Mouse (Mus musculus) midbrain, embryonic 15.5 days (tissue): Measurements from ENCODE around the gene Kif3a. TPM values are rescaled to one million over a fixed set of nuclear protein-coding genes. Genes with fewer than 3 reads are reported as not detected.

Experiments
- ATAC-seq: fragments of 200-750 bp; cut with Nextera tagmentation; replicated peaks from 2 replicates; pipeline ENCODE4 v1.8.0; 2017; ENCODE audit warnings: moderate TSS enrichment
- H3K27ac ChIP-seq: fragments of 300-500 bp; sonication (generic); 2 replicates; pipeline ENCODE4 v1.5.1; 2015; ENCODE audit warnings: mild to moderate bottlenecking, inconsistent platforms
- H3K27me3 ChIP-seq: fragments of 300-500 bp; sonication (generic); replicated peaks from 2 replicates; pipeline ENCODE4 v1.6.1; 2015; ENCODE audit warnings: inconsistent platforms
- H3K36me3 ChIP-seq: fragments of 300-500 bp; sonication (generic); replicated peaks from 2 replicates; pipeline ENCODE4 v1.6.1; 2015; ENCODE audit warnings: inconsistent platforms
- H3K4me1 ChIP-seq: fragments of 300-500 bp; sonication (generic); 2 replicates; pipeline ENCODE4 v1.6.1; 2015; ENCODE audit warnings: inconsistent platforms
- H3K4me2 ChIP-seq: fragments of 300-500 bp; sonication (generic); 2 replicates; pipeline ENCODE4 v1.6.1; 2015; ENCODE audit warnings: inconsistent platforms, mild to moderate bottlenecking, moderate library complexity
- H3K4me3 ChIP-seq: fragments of 300-500 bp; sonication (generic); 2 replicates; pipeline ENCODE4 v1.5.1; 2015; ENCODE audit warnings: mild to moderate bottlenecking, inconsistent platforms
- H3K9ac ChIP-seq: fragments of 300-500 bp; sonication (generic); 2 replicates; pipeline ENCODE4 v1.6.1; 2015; ENCODE audit warnings: mild to moderate bottlenecking, inconsistent platforms
- H3K9me3 ChIP-seq: fragments of 300-500 bp; sonication (generic); 2 replicates; pipeline ENCODE4 v1.6.1; 2016; ENCODE audit warnings: inconsistent platforms
- WGBS: fragments of 180-500 bp; shearing (Covaris S2); methylation state at CpG from one replicate; pipeline ENCODE4 v1.1.7; 2015; ENCODE audit warnings: mixed read lengths; 5-methylcytosine and 5-hydroxymethylcytosine counted together
- polyA plus RNA-seq: library from polyadenylated mRNA; unstranded; fragments of >200 nt; fragmentation: Nextera tagmentation; extraction: Ambion mirVana; gene quantifications from 2 replicates; pipeline ENCODE4 v1.2.1, GENCODE M21; 2015

Gene Kif3a
- polyA plus RNA-seq, 1 experiment from 2014 or later, result 349 TPM

- Histone ChIP-seq H3K36me3 (peaks cover 66% of the 10 kb centered on the region), H3K9me3 (no peaks in the 10 kb centered on the region), H3K4me1 (no peaks in the 10 kb centered on the region), H3K9ac (no peak overlapping the region), H3K27me3 (no peaks in the 10 kb centered on the region), H3K4me2 (no peak overlapping the region), H3K27ac (no peak overlapping the region), H3K4me3 (no peak overlapping the region)
- 46% methylated on average over 15 of the region's 15 CpGs for WGBS
- ATAC-seq, result no peak
Observed at GRCm38 (mm10) chr11:53590368-53590768, 23.2 kb downstream of the Kif3a start.

- H3K27me3 ChIP-seq, result no peaks in the 10 kb centered on the region
- 97% methylated on average over 5 of the region's 5 CpGs for WGBS
Observed at GRCm38 (mm10) chr11:53591116-53591515, 23.9 kb downstream of the Kif3a start.

GRCm38 (mm10) chr11:53604983-53605382, 37.8 kb downstream of the Kif3a start:
- H3K4me1 ChIP-seq, result peaks cover 10% of the 10 kb centered on the region; the same call in 1 of the 2 replicates
- WGBS, result 90% methylated on average over 3 of the region's 3 CpGs
- no peak overlapping the region for H3K27ac ChIP-seq
- no peaks in the 10 kb centered on the region for H3K9me3 ChIP-seq
- ATAC-seq, result no peak
- H3K27me3 ChIP-seq, result no peaks in the 10 kb centered on the region
- H3K4me3 ChIP-seq, result no peak overlapping the region
- no peak overlapping the region for H3K9ac ChIP-seq
- H3K4me2 ChIP-seq, result no peak overlapping the region
- peaks cover 19% of the 10 kb centered on the region; the same call in 1 of the 2 replicates for H3K36me3 ChIP-seq

More at GRCm38 (mm10) chr11:53591116-53591515, 23.9 kb downstream of the Kif3a start:
- no peak for ATAC-seq
- no peak overlapping the region for H3K9ac ChIP-seq
- no peaks in the 10 kb centered on the region for H3K9me3 ChIP-seq
- H3K36me3 ChIP-seq, result peaks cover 65% of the 10 kb centered on the region
- H3K4me3 ChIP-seq, result no peak overlapping the region
- no peak overlapping the region for H3K4me2 ChIP-seq
- H3K4me1 ChIP-seq, result no peaks in the 10 kb centered on the region
- H3K27ac ChIP-seq, result no peak overlapping the region

DNA sequence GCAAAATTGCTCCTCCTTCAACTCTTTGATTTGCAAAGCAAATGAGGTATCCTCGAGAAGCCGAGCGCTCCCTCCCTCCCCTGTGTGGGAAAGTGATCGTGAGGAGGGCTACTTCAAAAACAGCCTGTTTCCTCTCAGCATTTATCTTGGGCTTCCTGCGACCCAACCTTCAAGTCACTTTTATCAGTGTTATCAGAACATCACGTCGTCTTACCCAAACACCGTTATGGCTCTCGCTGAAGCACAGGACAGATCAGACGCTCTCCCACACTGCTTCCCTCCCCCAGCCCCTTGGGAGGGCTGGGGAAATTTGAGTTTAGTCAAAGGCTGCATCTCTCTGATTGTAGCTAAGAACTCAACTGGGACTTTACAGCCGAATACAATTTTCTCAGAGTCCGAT, 38.4 kb downstream of the Kif3a start:
- Histone ChIP-seq H3K9me3 (no peaks in the 10 kb centered on the region), H3K4me2 (no peak overlapping the region; the same call in 1 of the 2 replicates), H3K36me3 (peaks cover 16% of the 10 kb centered on the region; the same call in 1 of the 2 replicates), H3K9ac (no peak overlapping the region), H3K27ac (no peak overlapping the region), H3K4me3 (no peak overlapping the region), H3K27me3 (no peaks in the 10 kb centered on the region), H3K4me1 (peaks cover 10% of the 10 kb centered on the region; the same call in 1 of the 2 replicates)
- WGBS, result 7% methylated on average over 12 of the region's 12 CpGs
- ATAC-seq, result no peak

DNA sequence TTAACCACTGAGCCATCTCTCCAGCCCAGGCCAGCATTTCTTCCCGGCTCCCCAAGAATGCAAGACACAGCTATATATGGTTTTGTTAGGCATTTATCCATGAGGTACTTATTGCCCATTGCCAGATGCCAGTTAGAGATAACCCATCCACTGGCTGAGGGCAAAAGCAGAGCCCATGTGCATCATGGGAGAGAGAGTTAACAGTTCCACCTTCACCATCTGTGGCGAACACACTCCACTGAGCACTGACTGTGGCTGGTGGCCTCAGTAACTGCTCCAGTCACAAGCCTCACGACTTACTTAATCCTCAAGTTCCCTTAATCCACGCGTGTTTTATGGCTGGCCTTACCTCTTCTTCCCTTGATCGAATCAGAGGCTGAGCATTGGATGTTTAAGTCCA, 42.1 kb downstream of the Kif3a start:
- Histone ChIP-seq H3K9me3 (no peaks in the 10 kb centered on the region), H3K27ac (no peak overlapping the region), H3K36me3 (no peaks in the 10 kb centered on the region), H3K4me1 (peaks cover 10% of the 10 kb centered on the region; the same call in 1 of the 2 replicates), H3K4me2 (no peak overlapping the region), H3K9ac (no peak overlapping the region), H3K4me3 (no peak overlapping the region), H3K27me3 (no peaks in the 10 kb centered on the region)
- ATAC-seq, result no peak
- 68% methylated on average over 6 of the region's 6 CpGs for WGBS

- Histone ChIP-seq H3K27ac (no peak overlapping the region), H3K4me1 (peaks cover 10% of the 10 kb centered on the region; the same call in 1 of the 2 replicates), H3K27me3 (no peaks in the 10 kb centered on the region), H3K36me3 (no peaks in the 10 kb centered on the region), H3K4me3 (no peak overlapping the region), H3K4me2 (no peak overlapping the region), H3K9ac (no peak overlapping the region), H3K9me3 (no peaks in the 10 kb centered on the region)
- WGBS, result 92% methylated on average over 3 of the region's 3 CpGs
- no peak for ATAC-seq
Observed at GRCm38 (mm10) chr11:53609672-53610071, 42.5 kb downstream of the Kif3a start.

- ATAC-seq, result no peak
- H3K36me3 ChIP-seq, result no peaks in the 10 kb centered on the region
- H3K27me3 ChIP-seq, result no peaks in the 10 kb centered on the region
- H3K27ac ChIP-seq, result no peak overlapping the region
- H3K9me3 ChIP-seq, result no peaks in the 10 kb centered on the region
- H3K4me1 ChIP-seq, result no peaks in the 10 kb centered on the region
- H3K9ac ChIP-seq, result no peak overlapping the region
- no peak overlapping the region for H3K4me3 ChIP-seq
- no peak overlapping the region for H3K4me2 ChIP-seq
- WGBS, result 76% methylated on average over 6 of the region's 6 CpGs
Observed at GRCm38 (mm10) chr11:53615172-53615571, 48.0 kb downstream of the Kif3a start.

GRCm38 (mm10) chr11:53615575-53615974, 48.4 kb downstream of the Kif3a start:
- no peaks in the 10 kb centered on the region for H3K9me3 ChIP-seq
- no peak overlapping the region for H3K27ac ChIP-seq
- H3K9ac ChIP-seq, result no peak overlapping the region
- no peak for ATAC-seq
- no peaks in the 10 kb centered on the region for H3K27me3 ChIP-seq
- H3K4me2 ChIP-seq, result no peak overlapping the region
- H3K4me1 ChIP-seq, result no peaks in the 10 kb centered on the region
- H3K4me3 ChIP-seq, result no peak overlapping the region
- H3K36me3 ChIP-seq, result no peaks in the 10 kb centered on the region
- WGBS, result 93% methylated on average over 8 of the region's 8 CpGs

DNA sequence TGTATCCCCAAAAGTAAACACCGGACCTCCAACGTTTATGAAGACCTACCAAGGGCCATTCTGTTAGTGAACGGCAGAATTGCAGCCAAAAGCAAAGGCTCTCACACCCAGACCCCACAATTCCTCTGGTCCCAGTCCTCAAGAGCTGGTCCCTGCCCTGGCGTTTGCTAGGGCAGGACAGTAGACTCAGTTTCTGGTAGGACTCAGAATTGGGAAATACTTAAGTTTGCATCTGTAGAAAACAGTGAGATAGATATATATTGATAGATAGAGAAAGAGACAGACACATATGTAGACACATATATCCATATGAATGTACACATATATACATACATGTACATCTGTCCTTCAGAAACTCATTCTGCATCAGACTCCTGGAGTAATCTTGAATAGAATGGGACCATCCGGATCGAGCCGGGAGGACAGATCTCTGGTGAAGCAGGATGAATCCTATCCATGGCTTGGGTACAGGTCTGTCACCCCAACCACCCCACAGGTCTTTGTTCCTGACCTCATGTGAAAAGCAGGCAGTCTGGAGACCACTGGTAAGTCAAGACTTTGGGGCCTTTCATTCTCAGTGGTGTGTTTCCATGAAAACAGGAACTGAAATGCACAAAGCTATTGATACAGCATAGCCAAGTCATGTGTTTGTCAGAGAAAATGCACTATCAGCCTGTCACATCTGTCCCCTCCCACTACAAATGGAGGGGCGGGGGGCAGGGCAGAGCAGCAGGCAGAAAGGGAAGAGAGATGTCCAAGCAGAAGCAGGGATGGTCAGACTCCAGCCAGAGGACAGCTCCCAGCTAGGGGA, 49.8 kb downstream of the Kif3a start:
- H3K27me3 ChIP-seq, result no peaks in the 10 kb centered on the region
- no peak overlapping the region for H3K4me2 ChIP-seq
- no peak for ATAC-seq
- no peaks in the 10 kb centered on the region for H3K36me3 ChIP-seq
- no peaks in the 10 kb centered on the region for H3K9me3 ChIP-seq
- no peak overlapping the region for H3K4me3 ChIP-seq
- no peak overlapping the region for H3K27ac ChIP-seq
- H3K4me1 ChIP-seq, result no peaks in the 10 kb centered on the region
- no peak overlapping the region for H3K9ac ChIP-seq
- WGBS, result 87% methylated on average over 8 of the region's 8 CpGs

GRCm38 (mm10) chr11:53617562-53618109, 50.5 kb downstream of the Kif3a start:
- H3K27me3 ChIP-seq, result no peaks in the 10 kb centered on the region
- H3K4me3 ChIP-seq, result no peak overlapping the region
- no peaks in the 10 kb centered on the region for H3K36me3 ChIP-seq
- no peak overlapping the region for H3K9ac ChIP-seq
- no peaks in the 10 kb centered on the region for H3K9me3 ChIP-seq
- WGBS, result 63% methylated on average over 4 of the region's 4 CpGs
- H3K4me1 ChIP-seq, result no peaks in the 10 kb centered on the region
- H3K4me2 ChIP-seq, result no peak overlapping the region
- ATAC-seq, result no peak
- no peak overlapping the region for H3K27ac ChIP-seq

DNA sequence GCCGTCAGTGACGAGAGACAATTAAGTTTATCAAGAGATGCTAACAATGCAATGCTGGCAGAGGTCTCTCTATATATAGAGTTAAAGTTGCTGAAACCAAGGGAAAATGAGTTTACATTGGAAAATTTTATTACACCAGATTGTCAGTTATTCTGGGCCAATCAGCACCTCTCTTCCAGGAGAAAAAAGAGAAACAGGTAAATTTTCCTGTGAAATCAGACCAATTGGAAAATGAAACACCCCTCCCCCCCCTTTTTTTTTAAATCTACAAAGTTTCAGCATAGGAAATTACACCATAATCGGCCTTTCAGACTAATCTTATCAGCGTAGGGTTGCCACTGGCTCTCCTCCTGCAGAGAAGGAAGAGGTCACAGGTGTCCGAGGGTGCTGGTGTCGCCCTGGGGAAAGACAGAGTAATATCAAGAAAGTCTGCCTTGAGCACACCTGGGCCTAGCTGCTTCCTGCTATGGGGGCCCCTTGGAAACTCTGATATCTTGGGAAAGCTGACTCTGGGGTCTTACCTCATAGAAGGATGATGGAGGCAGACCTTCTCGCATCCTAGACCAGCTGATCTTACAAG, 51.5 kb downstream of the Kif3a start, which contains the start of gene Il4:
Gene Il4 (minus strand): TSS at position 51 of the 580 bp plus-strand sequence.
- H3K4me1 ChIP-seq, result no peaks in the 10 kb centered on the region
- H3K27ac ChIP-seq, result no peak within 1 kb of the TSS
- WGBS, result 90% methylated on average over 7 of the region's 7 CpGs
- no peaks in the 10 kb centered on the region for H3K27me3 ChIP-seq
- ATAC-seq, result no peak
- no peaks in the 10 kb centered on the region for H3K36me3 ChIP-seq
- H3K4me2 ChIP-seq, result no peak within 1 kb of the TSS
- H3K9me3 ChIP-seq, result no peaks in the 10 kb centered on the region
- H3K4me3 ChIP-seq, result no peak within 1 kb of the TSS
- H3K9ac ChIP-seq, result no peak within 1 kb of the TSS

- Histone ChIP-seq H3K9me3 (no peaks in the 10 kb centered on the region), H3K27me3 (no peaks in the 10 kb centered on the region), H3K4me2 (no peak overlapping the region), H3K9ac (no peak overlapping the region), H3K4me3 (no peak overlapping the region), H3K27ac (no peak overlapping the region), H3K36me3 (no peaks in the 10 kb centered on the region), H3K4me1 (no peaks in the 10 kb centered on the region)
- 71% methylated on average over 6 of the region's 6 CpGs for WGBS
- no peak for ATAC-seq
Observed at GRCm38 (mm10) chr11:53619428-53619827, 52.2 kb downstream of the Kif3a start.
